Mouse (Mus musculus): ENCODE results near the gene Gna13. TPM values are rescaled to one million over a fixed set of nuclear protein-coding genes. Genes with fewer than 3 reads are reported as not detected.

Gene Gna13
- polyA plus RNA-seq, 1 experiment = 24.1 TPM

GRCm38 (mm10) chr11:109425392-109426271 lies 63.0 kb downstream of the Gna13 start, which contains the start of gene Amz2:
Gene Amz2 (plus strand): TSS chr11:109425946.
- no peaks in the 10 kb centered on the region for H3K27me3 ChIP-seq (ENCODE audit: control insufficient read depth, insufficient read depth, insufficient read length)
- peaks cover 6% of the 10 kb centered on the region for H3K79me2 ChIP-seq (ENCODE audit: control insufficient read depth, insufficient read depth)
- H3K36me3 ChIP-seq (ENCODE audit: control insufficient read depth, insufficient read depth) = peaks cover 10% of the 10 kb centered on the region
- H3K4me3 ChIP-seq = peak within 1 kb of the TSS; percentile 78
- H3K4me2 ChIP-seq (ENCODE audit: low read depth) = peak within 1 kb of the TSS; percentile 87
- peak within 1 kb of the TSS; percentile 10 for H3ac ChIP-seq (ENCODE audit: control insufficient read depth, insufficient read length)
- TF ChIP-seq POLR2A (IDR thresholded peaks at IDR 0.05; ENCODE audit: insufficient read length, low read depth) (peak; percentile 82), TCF12 (IDR thresholded peaks at IDR 0.05; ENCODE audit: insufficient read depth, poor library complexity, severe bottlenecking) (no peak), MYOG (IDR thresholded peaks at IDR 0.05; ENCODE audit: control insufficient read depth in 1 of 3, insufficient read depth in 1 of 3, insufficient read length in 2 of 3, low read depth in 2 of 3) (peak in 1 of 3 experiments; percentile 60), CEBPB (IDR thresholded peaks at IDR 0.05; ENCODE audit: insufficient read depth, poor library complexity, severe bottlenecking) (peak; percentile 81), POLR2AphosphoS2 (IDR thresholded peaks at IDR 0.05; ENCODE audit: insufficient read length, low read depth) (peak; percentile 81), SRF (IDR thresholded peaks at IDR 0.05; ENCODE audit: control insufficient read depth, insufficient read length, low read depth) (no peak), MYOD1 (IDR thresholded peaks at IDR 0.05; ENCODE audit: control insufficient read depth in 1 of 3, insufficient read length in 2 of 3, low read depth in 2 of 3) (peak in 1 of 3 experiments; percentile 62)

- TF ChIP-seq E2F4 (IDR thresholded peaks at IDR 0.05; ENCODE audit: insufficient read depth) (no peak), MAX (IDR thresholded peaks at IDR 0.05; ENCODE audit: low read depth) (no peak), POLR2AphosphoS2 (IDR thresholded peaks at IDR 0.05; ENCODE audit: insufficient read length, low read depth) (no peak), MYOG (IDR thresholded peaks at IDR 0.05; ENCODE audit: control insufficient read depth in 1 of 3, insufficient read depth in 1 of 3, insufficient read length in 2 of 3, low read depth in 2 of 3) (no peak), TCF3 (IDR thresholded peaks at IDR 0.05; ENCODE audit: insufficient read length, low read depth) (no peak), POLR2A (IDR thresholded peaks at IDR 0.05; ENCODE audit: insufficient read length, low read depth) (no peak), MYOD1 (IDR thresholded peaks at IDR 0.05; ENCODE audit: control insufficient read depth in 1 of 3, insufficient read length in 2 of 3, low read depth in 2 of 3) (no peak), SRF (IDR thresholded peaks at IDR 0.05; ENCODE audit: control insufficient read depth, insufficient read length, low read depth) (no peak)
- Histone ChIP-seq H3K79me2 (ENCODE audit: control insufficient read depth, insufficient read depth) (peaks cover 6% of the 10 kb centered on the region), H3ac (ENCODE audit: control insufficient read depth, insufficient read length) (peak overlapping the region; percentile 10), H3K4me3 (peak overlapping the region; percentile 78), H3K27me3 (ENCODE audit: control insufficient read depth, insufficient read depth, insufficient read length) (no peaks in the 10 kb centered on the region), H3K4me2 (ENCODE audit: low read depth) (peak overlapping the region; percentile 87), H3K36me3 (ENCODE audit: control insufficient read depth, insufficient read depth) (peaks cover 10% of the 10 kb centered on the region)
Measured at GRCm38 (mm10) chr11:109426272-109426586, 63.6 kb downstream of the Gna13 start.

GRCm38 (mm10) chr11:109427353-109427752 lies 64.7 kb downstream of the Gna13 start:
- Histone ChIP-seq H3K4me3 (no peak overlapping the region), H3K79me2 (ENCODE audit: control insufficient read depth, insufficient read depth) (peaks cover 6% of the 10 kb centered on the region), H3ac (ENCODE audit: control insufficient read depth, insufficient read length) (no peak overlapping the region), H3K36me3 (ENCODE audit: control insufficient read depth, insufficient read depth) (peaks cover 10% of the 10 kb centered on the region), H3K4me2 (ENCODE audit: low read depth) (peak overlapping the region; percentile 87), H3K27me3 (ENCODE audit: control insufficient read depth, insufficient read depth, insufficient read length) (no peaks in the 10 kb centered on the region)
- no peak for TF ChIP-seq POLR2AphosphoS2 (IDR thresholded peaks at IDR 0.05; ENCODE audit: insufficient read length, low read depth)
- TF ChIP-seq MYOG (IDR thresholded peaks at IDR 0.05; ENCODE audit: control insufficient read depth in 1 of 3, insufficient read depth in 1 of 3, insufficient read length in 2 of 3, low read depth in 2 of 3) = no peak
- TF ChIP-seq E2F4 (IDR thresholded peaks at IDR 0.05; ENCODE audit: insufficient read depth) = no peak
- TF ChIP-seq USF1 (IDR thresholded peaks at IDR 0.05; ENCODE audit: low read depth) = no peak
- no peak for TF ChIP-seq POLR2A (IDR thresholded peaks at IDR 0.05; ENCODE audit: insufficient read length, low read depth)
- TF ChIP-seq MYOD1 (IDR thresholded peaks at IDR 0.05; ENCODE audit: control insufficient read depth in 1 of 3, insufficient read length in 2 of 3, low read depth in 2 of 3) = no peak
- no peak for TF ChIP-seq MAX (IDR thresholded peaks at IDR 0.05; ENCODE audit: low read depth)
- no peak for TF ChIP-seq TCF3 (IDR thresholded peaks at IDR 0.05; ENCODE audit: insufficient read length, low read depth)
- no peak for TF ChIP-seq REST (IDR thresholded peaks at IDR 0.05; ENCODE audit: insufficient read depth, insufficient read length)
- TF ChIP-seq TCF12 (IDR thresholded peaks at IDR 0.05; ENCODE audit: insufficient read depth, poor library complexity, severe bottlenecking) = no peak
- TF ChIP-seq CEBPB (IDR thresholded peaks at IDR 0.05; ENCODE audit: insufficient read depth, poor library complexity, severe bottlenecking) = no peak

- H3K79me2 ChIP-seq (ENCODE audit: control insufficient read depth, insufficient read depth) = no peaks in the 10 kb centered on the region
- no peak overlapping the region for H3K4me2 ChIP-seq (ENCODE audit: low read depth)
- no peak overlapping the region for H3ac ChIP-seq (ENCODE audit: control insufficient read depth, insufficient read length)
- H3K36me3 ChIP-seq (ENCODE audit: control insufficient read depth, insufficient read depth) = peaks cover 18% of the 10 kb centered on the region
- H3K4me3 ChIP-seq = no peak overlapping the region
- H3K27me3 ChIP-seq (ENCODE audit: control insufficient read depth, insufficient read depth, insufficient read length) = no peaks in the 10 kb centered on the region
- TF ChIP-seq SRF (IDR thresholded peaks at IDR 0.05; ENCODE audit: control insufficient read depth, insufficient read length, low read depth) (no peak), MYOD1 (IDR thresholded peaks at IDR 0.05; ENCODE audit: control insufficient read depth in 1 of 3, insufficient read length in 2 of 3, low read depth in 2 of 3) (no peak), POLR2AphosphoS2 (IDR thresholded peaks at IDR 0.05; ENCODE audit: insufficient read length, low read depth) (no peak), REST (IDR thresholded peaks at IDR 0.05; ENCODE audit: insufficient read depth, insufficient read length) (no peak), USF1 (IDR thresholded peaks at IDR 0.05; ENCODE audit: low read depth) (no peak), TCF12 (IDR thresholded peaks at IDR 0.05; ENCODE audit: insufficient read depth, poor library complexity, severe bottlenecking) (no peak), POLR2A (IDR thresholded peaks at IDR 0.05; ENCODE audit: insufficient read length, low read depth) (no peak), MYOG (IDR thresholded peaks at IDR 0.05; ENCODE audit: control insufficient read depth in 1 of 3, insufficient read depth in 1 of 3, insufficient read length in 2 of 3, low read depth in 2 of 3) (no peak), CEBPB (IDR thresholded peaks at IDR 0.05; ENCODE audit: insufficient read depth, poor library complexity, severe bottlenecking) (no peak), MAX (IDR thresholded peaks at IDR 0.05; ENCODE audit: low read depth) (no peak), TCF3 (IDR thresholded peaks at IDR 0.05; ENCODE audit: insufficient read length, low read depth) (no peak), E2F4 (IDR thresholded peaks at IDR 0.05; ENCODE audit: insufficient read depth) (no peak)
Measured at GRCm38 (mm10) chr11:109434233-109434798, 71.7 kb downstream of the Gna13 start.
